Mouse (Mus musculus): ENCODE data around the gene Myh14. TPM values are rescaled to one million over a fixed set of nuclear protein-coding genes. Genes with fewer than 3 reads are reported as not detected.

Myh14 gene
- total and polyA plus RNA-seq, 3 experiments = 0.09 to 1.5 (median 0.60) TPM

DNA sequence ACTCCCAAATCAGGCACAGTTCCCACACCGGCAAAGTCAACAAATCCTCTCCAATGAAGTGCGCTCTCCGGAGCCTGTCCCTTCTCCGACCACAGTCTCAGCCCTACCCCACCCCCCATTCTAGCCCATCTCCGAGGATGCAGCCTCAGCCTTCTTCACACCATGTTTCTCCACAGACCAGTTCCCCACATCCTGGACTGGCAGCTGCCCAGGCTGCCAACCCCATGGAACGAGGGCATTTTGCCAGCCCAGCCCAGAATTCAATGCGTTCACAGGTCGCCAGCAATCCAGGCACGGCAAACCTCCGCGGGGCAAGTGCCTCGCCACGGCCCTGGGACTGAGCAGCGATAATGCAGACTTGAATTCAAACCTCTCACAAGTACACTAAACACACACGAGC, 24.7 kb downstream of the Myh14 start:
- dilution Hi-C loops (cut with MboI; ENCODE audit: extremely low pct_ligation_motif_present, extremely low pct_unique_long_range_greater_than_20kb, low sequenced_read_pairs) = no loop called here

DNA sequence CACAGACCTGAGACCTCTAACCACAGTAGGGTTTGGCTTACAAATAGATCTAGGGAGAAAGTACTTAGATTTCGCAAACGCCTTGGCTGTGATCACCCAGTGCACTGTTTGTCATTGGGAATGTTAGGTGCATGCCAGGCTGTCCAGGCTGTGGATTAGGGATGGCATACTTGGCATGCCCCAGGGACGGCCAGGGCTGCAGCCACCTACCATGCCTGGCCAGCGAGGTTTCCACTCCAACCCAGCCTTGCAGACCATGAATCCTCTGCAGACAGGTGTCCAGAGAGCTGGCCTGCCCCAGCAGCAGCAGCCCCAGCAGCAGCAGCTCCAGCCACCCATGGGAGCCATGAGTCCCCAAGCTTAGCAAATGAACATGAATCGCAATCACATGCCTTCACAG, 25.4 kb downstream of the Myh14 start:
- Histone ChIP-seq H3K4me1 (ENCODE audit: control insufficient read depth in 1 of 2, insufficient read depth in 2 of 2) (peaks cover 38 to 68% of the 10 kb centered on the region in 2 experiments), H3K4me2 (ENCODE audit: insufficient read depth, low read depth, poor library complexity, severe bottlenecking) (no peak overlapping the region), H3K36me3 (replicated peaks in 1 of 2; ENCODE audit: control insufficient read depth in 1 of 2, insufficient read depth in 1 of 2, low read length in 1 of 2) (no peaks in the 10 kb centered on the region), H3K9ac (ENCODE audit: insufficient read depth, low read depth) (no peak overlapping the region), H3K4me3 (replicated peaks in 1 of 3; ENCODE audit: low read depth in 2 of 3, low read length in 2 of 3, poor library complexity in 1 of 3) (peak overlapping the region in 1 of 3 experiments; percentile 31), H3K27ac (ENCODE audit: insufficient read depth, low read depth) (no peak overlapping the region), H3K79me2 (replicated peaks; ENCODE audit: control insufficient read depth, extremely low read depth, insufficient read depth, poor library complexity, severe bottlenecking) (no peaks in the 10 kb centered on the region), H3K9me3 (replicated peaks; ENCODE audit: low read length) (no peaks in the 10 kb centered on the region), H3K27me3 (replicated peaks) (peaks cover 2% of the 10 kb centered on the region)
- TF ChIP-seq TCF12 (IDR thresholded peaks at IDR 0.05; ENCODE audit: low read depth, low read length) = no peak
- TF ChIP-seq E2F4 (IDR thresholded peaks at IDR 0.05; ENCODE audit: insufficient replicate concordance, low read depth, low read length) = no peak
- no peak for TF ChIP-seq JUND (conservative IDR thresholded peaks at IDR 0.05; ENCODE audit: low read depth, low read length)
- TF ChIP-seq CTCF (conservative IDR thresholded peaks at IDR 0.05 in 1 of 2, IDR thresholded peaks at IDR 0.05 in 1 of 2; ENCODE audit: low read depth in 2 of 2, low read length in 2 of 2) = no peak
- no peak for TF ChIP-seq HCFC1 (IDR thresholded peaks at IDR 0.05; ENCODE audit: low read depth, low read length)
- TF ChIP-seq MEF2A (IDR thresholded peaks at IDR 0.05; ENCODE audit: borderline replicate concordance, low read depth, low read length) = no peak
- TF ChIP-seq JUN (IDR thresholded peaks at IDR 0.05; ENCODE audit: insufficient read depth, low read depth, low read length) = no peak
- TF ChIP-seq ZMIZ1 (IDR thresholded peaks at IDR 0.05; ENCODE audit: low read depth, low read length) = no peak
- dilution Hi-C loops (cut with MboI; ENCODE audit: extremely low pct_ligation_motif_present, extremely low pct_unique_long_range_greater_than_20kb, low sequenced_read_pairs) (no loop called here), in situ Hi-C loops (cut with MboI; ENCODE audit: low pct_ligation_motif_present, low pct_unique_long_range_greater_than_20kb, low sequenced_read_pairs) (loop anchor here (5.0 to 10.0 kb wide), 3 partner anchors 60 to 380 kb away; partner anchors contain the start of gene Gm15517)
- no peak for DNase-seq (ENCODE audit: extremely low read depth)

More for the DNA sequence above, 24.7 kb downstream of the Myh14 start:
- peaks cover 38 to 68% of the 10 kb centered on the region in 2 experiments for H3K4me1 ChIP-seq (ENCODE audit: control insufficient read depth in 1 of 2, insufficient read depth in 2 of 2)
- H3K9me3 ChIP-seq (replicated peaks; ENCODE audit: low read length) = no peaks in the 10 kb centered on the region
- H3K79me2 ChIP-seq (replicated peaks; ENCODE audit: control insufficient read depth, extremely low read depth, insufficient read depth, poor library complexity, severe bottlenecking) = no peaks in the 10 kb centered on the region
- no peaks in the 10 kb centered on the region for H3K36me3 ChIP-seq (replicated peaks in 1 of 2; ENCODE audit: control insufficient read depth in 1 of 2, insufficient read depth in 1 of 2, low read length in 1 of 2)
- no peaks in the 10 kb centered on the region for H3K27me3 ChIP-seq (replicated peaks)
- no peak overlapping the region for H3K9ac ChIP-seq (ENCODE audit: insufficient read depth, low read depth)
- in situ Hi-C loops (cut with MboI; ENCODE audit: low pct_ligation_motif_present, low pct_unique_long_range_greater_than_20kb, low sequenced_read_pairs) = loop anchor here (5.0 to 10.0 kb wide), 3 partner anchors 61 to 381 kb away; partner anchors contain the start of gene Gm15517
- TF ChIP-seq ETS1 (conservative IDR thresholded peaks at IDR 0.05; ENCODE audit: low read depth, low read length) = no peak
- no peak for TF ChIP-seq ZNF384 (IDR thresholded peaks at IDR 0.05; ENCODE audit: low read depth, low read length)
- TF ChIP-seq MXI1 (IDR thresholded peaks at IDR 0.05; ENCODE audit: low read depth, low read length) = no peak
- TF ChIP-seq MAFK (IDR thresholded peaks at IDR 0.05; ENCODE audit: insufficient replicate concordance, low read length) = no peak
- H3K4me3 ChIP-seq (replicated peaks in 1 of 3; ENCODE audit: low read depth in 2 of 3, low read length in 2 of 3, poor library complexity in 1 of 3) = no peak overlapping the region
- no peak for DNase-seq (ENCODE audit: extremely low read depth)
- no peak overlapping the region for H3K27ac ChIP-seq (ENCODE audit: insufficient read depth, low read depth)
- no peak overlapping the region for H3K4me2 ChIP-seq (ENCODE audit: insufficient read depth, low read depth, poor library complexity, severe bottlenecking)

DNA sequence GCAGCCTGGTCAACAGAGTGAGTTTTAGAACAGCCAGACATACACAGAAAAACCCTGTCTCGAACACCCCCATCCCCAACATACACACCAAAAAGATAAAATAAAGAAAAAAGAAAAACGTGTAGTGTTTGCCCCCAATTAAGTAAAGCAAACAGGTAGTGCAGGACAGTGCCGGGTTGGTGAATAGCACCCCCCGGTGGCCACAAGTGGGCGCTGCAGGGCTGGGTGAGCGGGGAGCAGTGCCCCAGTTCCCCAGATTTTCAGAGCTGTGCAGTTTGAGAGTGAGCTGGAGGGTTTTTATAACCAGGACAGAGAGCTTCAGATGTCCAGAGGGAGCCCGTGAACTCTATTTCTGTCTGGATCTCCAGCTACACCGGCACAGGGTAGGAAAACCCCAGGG, 28.8 kb downstream of the Myh14 start:
- H3K4me1 ChIP-seq (ENCODE audit: control insufficient read depth in 1 of 2, insufficient read depth in 2 of 2) = peaks cover 28 to 60% of the 10 kb centered on the region in 2 experiments
- DNase-seq (ENCODE audit: extremely low read depth) = no peak
- no peak overlapping the region for H3K9ac ChIP-seq (ENCODE audit: insufficient read depth, low read depth)
- H3K4me3 ChIP-seq (replicated peaks in 1 of 3; ENCODE audit: low read depth in 2 of 3, low read length in 2 of 3, poor library complexity in 1 of 3) = no peak overlapping the region
- H3K27ac ChIP-seq (ENCODE audit: insufficient read depth, low read depth) = no peak overlapping the region
- dilution Hi-C loops (cut with MboI; ENCODE audit: extremely low pct_ligation_motif_present, extremely low pct_unique_long_range_greater_than_20kb, low sequenced_read_pairs) = no loop called here
- H3K79me2 ChIP-seq (replicated peaks; ENCODE audit: control insufficient read depth, extremely low read depth, insufficient read depth, poor library complexity, severe bottlenecking) = no peaks in the 10 kb centered on the region
- in situ Hi-C loops (cut with MboI; ENCODE audit: low pct_ligation_motif_present, low pct_unique_long_range_greater_than_20kb, low sequenced_read_pairs) = loop anchor here (5.0 to 10.0 kb wide), 3 partner anchors 35 to 377 kb away; partner anchors contain the start of gene Gm15517
- H3K9me3 ChIP-seq (replicated peaks; ENCODE audit: low read length) = peaks cover 8% of the 10 kb centered on the region
- no peaks in the 10 kb centered on the region for H3K36me3 ChIP-seq (replicated peaks in 1 of 2; ENCODE audit: control insufficient read depth in 1 of 2, insufficient read depth in 1 of 2, low read length in 1 of 2)
- peaks cover 19% of the 10 kb centered on the region for H3K27me3 ChIP-seq (replicated peaks)
- H3K4me2 ChIP-seq (ENCODE audit: insufficient read depth, low read depth, poor library complexity, severe bottlenecking) = no peak overlapping the region
- TF ChIP-seq MYC (IDR thresholded peaks at IDR 0.05; ENCODE audit: low read depth, low read length) = no peak
- no peak for TF ChIP-seq USF1 (IDR thresholded peaks at IDR 0.05; ENCODE audit: low read depth, low read length)
- no peak for TF ChIP-seq ZKSCAN1 (IDR thresholded peaks at IDR 0.05; ENCODE audit: borderline replicate concordance, low read depth, low read length)
- TF ChIP-seq JUN (IDR thresholded peaks at IDR 0.05; ENCODE audit: insufficient read depth, low read depth, low read length) = no peak
- TF ChIP-seq USF2 (conservative IDR thresholded peaks at IDR 0.05; ENCODE audit: low read depth, low read length) = no peak
- no peak for TF ChIP-seq JUND (conservative IDR thresholded peaks at IDR 0.05; ENCODE audit: low read depth, low read length)
- TF ChIP-seq MAZ (IDR thresholded peaks at IDR 0.05; ENCODE audit: low read depth, low read length) = no peak
- no peak for TF ChIP-seq UBTF (IDR thresholded peaks at IDR 0.05; ENCODE audit: low read depth, low read length)
- no peak for TF ChIP-seq NELFE (IDR thresholded peaks at IDR 0.05; ENCODE audit: low read depth, low read length)
- no peak for TF ChIP-seq NRF1 (IDR thresholded peaks at IDR 0.05; ENCODE audit: low read depth, low read length)
- peak; percentile 65 for TF ChIP-seq SMC3 (IDR thresholded peaks at IDR 0.05; ENCODE audit: low read depth, low read length)
- TF ChIP-seq TBP (conservative IDR thresholded peaks at IDR 0.05; ENCODE audit: low read depth, low read length) = no peak
- peak; percentile 63 for TF ChIP-seq RAD21 (IDR thresholded peaks at IDR 0.05; ENCODE audit: low read depth, low read length)
- TF ChIP-seq IRF4 (IDR thresholded peaks at IDR 0.05; ENCODE audit: low read depth, low read length) = no peak
- TF ChIP-seq ELF1 (IDR thresholded peaks at IDR 0.05; ENCODE audit: low read depth, low read length) = no peak
- TF ChIP-seq MEF2A (IDR thresholded peaks at IDR 0.05; ENCODE audit: borderline replicate concordance, low read depth, low read length) = peak; percentile 60; the same call in 1 of the 2 replicates

Measured in CH12.LX (cell line).